Mouse (Mus musculus) macrophage (primary cell): ENCODE data around the gene Snx27. TPM values are rescaled to one million over a fixed set of nuclear protein-coding genes. Genes with fewer than 3 reads are reported as not detected.

Experiments
- polyA plus RNA-seq: library from polyadenylated mRNA; stranded (reverse); fragments of 250-400 nt; gene quantifications from 3 replicates; pipeline ENCODE4 v1.2.4, GENCODE M21; 2018; ENCODE audit warnings: inconsistent platforms

Snx27 gene
- polyA plus RNA-seq, 1 experiment from 2014 or later = 74.9 TPM

Other genes starting within 250 kb of the Snx27 start
- gene Them5, start 240.6 kb downstream of the Snx27 start, polyA plus RNA-seq = not detected in 3 replicates
- gene C2cd4d, start 220.3 kb downstream of the Snx27 start, polyA plus RNA-seq = not detected in 3 replicates
- not detected in 3 replicates for gene Rorc, start 209.9 kb downstream of the Snx27 start, polyA plus RNA-seq
- not detected in 3 replicates for gene Lingo4, start 184.2 kb downstream of the Snx27 start, polyA plus RNA-seq
- gene Tdrkh, start 169.4 kb downstream of the Snx27 start, polyA plus RNA-seq = 4.4 to 16.0 TPM (median 13.0 TPM) in 3 replicates
- 32.0 to 39.7 TPM (median 33.5 TPM) in 3 replicates for gene Mrpl9, start 139.4 kb downstream of the Snx27 start, polyA plus RNA-seq
- not detected in 3 replicates for gene Oaz3, start 138.8 kb downstream of the Snx27 start, polyA plus RNA-seq
- not detected in 3 replicates for gene Celf3, start 104.4 kb downstream of the Snx27 start, polyA plus RNA-seq
- gene Riiad1, start 102.4 kb downstream of the Snx27 start, polyA plus RNA-seq = 1.3 to 2.2 TPM in 2 of 3 replicates, not detected in the other
- not detected in 3 replicates for gene Gm10972, start 60.4 kb upstream of the Snx27 start, polyA plus RNA-seq
- gene Tuft1, start 76.2 kb upstream of the Snx27 start, polyA plus RNA-seq = 5.4 to 10.7 TPM (median 9.0 TPM) in 3 replicates
- gene Selenbp2, start 110.8 kb upstream of the Snx27 start, polyA plus RNA-seq = 0.93 to 2.1 TPM (median 1.4 TPM) in 3 replicates
- gene Cgn, start 203.8 kb upstream of the Snx27 start, polyA plus RNA-seq = 0.03 to 0.19 TPM (median 0.04 TPM) in 3 replicates